Mouse (Mus musculus) kidney, postnatal 36 days (tissue): ENCODE data around the gene Cfap97.

Experiments
- DNase-seq, 2 experiments: peaks; one replicate each; pipeline ENCODE4 v3.0.0; 2021 to 2022; ENCODE audit warnings: mixed read lengths in 2 of 2

Gene Cfap97

DNA sequence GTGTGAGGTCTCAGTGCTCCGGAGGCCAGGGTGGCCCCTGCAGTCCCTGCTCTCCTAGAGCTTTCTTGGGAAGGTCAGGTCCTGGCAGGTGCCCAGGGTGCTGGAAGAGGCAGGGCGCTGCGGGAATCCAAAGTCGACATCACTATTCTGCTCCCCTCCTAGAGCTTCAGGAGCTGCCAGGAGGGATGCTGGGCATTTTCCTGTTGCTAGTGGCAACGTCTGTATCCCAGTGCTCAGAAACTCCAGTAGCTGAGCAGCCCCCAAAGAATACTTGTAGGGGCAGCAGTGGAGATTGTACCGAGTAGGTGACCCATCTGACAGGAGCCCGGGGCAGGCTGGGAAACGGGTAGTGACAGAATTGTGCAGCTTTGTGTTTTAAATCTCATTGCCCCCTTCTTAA, 81.2 kb downstream of the Cfap97 start:
- DNase-seq: no peak

- DNase-seq: no peak
Observed at GRCm38 (mm10) chr8:46234736-46235135, 83.2 kb downstream of the Cfap97 start.

GRCm38 (mm10) chr8:46236441-46237223, 85.1 kb downstream of the Cfap97 start:
- DNase-seq: no peak

DNA sequence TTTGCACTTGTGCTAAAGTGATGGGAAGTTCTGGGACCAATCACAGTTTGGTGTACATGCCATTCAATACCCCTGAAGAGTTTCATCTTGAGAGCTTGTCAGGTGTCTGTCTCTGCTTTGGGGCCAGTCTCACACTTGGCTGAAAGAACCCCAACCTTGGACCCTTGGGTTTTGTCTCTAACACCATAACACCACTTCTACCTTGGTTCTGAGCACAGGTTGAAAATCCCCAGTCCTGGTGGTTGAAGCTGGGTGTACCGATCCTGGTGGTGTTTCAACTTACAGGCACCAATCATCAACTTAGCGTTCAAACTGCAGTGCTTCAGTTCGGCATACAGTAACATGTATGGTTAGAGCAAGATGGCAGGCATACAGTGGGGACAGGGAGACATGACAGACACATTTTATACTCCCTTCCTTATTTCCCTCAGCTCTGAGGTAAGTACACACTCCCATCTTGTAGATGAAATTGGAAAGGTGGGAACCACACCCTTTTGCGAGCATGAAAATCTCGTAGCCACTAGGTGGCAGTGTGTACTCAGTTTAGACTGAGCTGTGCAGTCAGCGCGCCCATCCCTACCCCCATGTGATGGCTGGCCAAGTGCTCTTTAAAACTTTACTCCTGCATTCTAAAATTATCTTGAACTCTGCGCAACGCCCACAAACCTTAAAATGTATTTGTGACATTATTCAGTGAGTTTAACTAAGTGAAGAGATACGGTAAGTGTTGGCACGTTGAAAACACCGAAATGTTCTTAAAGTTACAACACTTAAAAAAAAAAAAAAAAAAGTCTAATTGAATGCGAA, 90.2 kb downstream of the Cfap97 start:
- DNase-seq: peak; percentile 72 to 89

- DNase-seq: no peak
Observed at GRCm38 (mm10) chr8:46242946-46243345, 91.4 kb downstream of the Cfap97 start.
